Mouse (Mus musculus): ENCODE results near the gene Slc6a15.

Slc6a15 gene

GRCm38 (mm10) chr10:103367371-103368295 is at the start of gene Slc6a15:
Gene Slc6a15, plus strand, starts transcription at chr10:103367783.
- DNase-seq (ENCODE audit: low read depth, low spot score), result no peak

DNA sequence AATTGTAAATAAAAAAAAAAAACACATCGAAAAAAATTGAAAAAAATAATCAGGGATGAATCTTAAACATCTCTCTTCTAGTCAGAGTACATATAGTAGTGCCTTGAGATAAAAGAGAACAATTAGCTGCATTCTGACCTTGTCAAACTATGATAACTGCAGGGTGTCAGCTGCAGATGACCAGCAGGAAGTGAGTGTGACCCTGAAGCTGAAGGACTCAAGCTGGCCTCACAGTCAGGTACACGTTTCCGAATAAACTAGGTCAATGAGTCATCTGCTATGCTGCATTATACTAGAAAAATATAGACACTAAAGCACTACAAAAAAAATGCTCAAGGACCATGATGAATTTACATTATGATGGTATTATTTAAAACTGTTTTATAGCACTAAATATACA is 45.6 kb upstream of the Slc6a15 start:
- DNase-seq (ENCODE audit: low read depth, low spot score), result no peak

DNA sequence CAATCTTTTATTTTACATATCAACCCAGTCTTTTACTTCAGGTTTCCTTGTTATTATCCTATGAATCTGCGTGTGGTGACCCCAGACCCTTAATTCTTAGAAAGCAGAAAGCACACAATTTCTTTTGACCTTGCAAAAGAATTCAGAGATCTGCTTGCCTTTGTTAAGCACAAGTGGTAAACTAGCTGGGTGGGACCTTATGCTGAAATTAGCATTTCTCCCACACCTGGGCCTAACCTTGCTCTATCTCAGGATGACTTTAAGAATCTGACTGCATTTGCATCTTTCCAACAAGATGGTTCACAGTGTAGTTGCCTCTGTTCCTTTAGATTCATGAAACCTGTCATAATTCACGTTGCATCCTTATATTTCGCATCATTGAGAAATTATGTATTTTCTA is 44.2 kb upstream of the Slc6a15 start:
- DNase-seq (ENCODE audit: low read depth, low spot score), result no peak

GRCm38 (mm10) chr10:103334306-103334705 is 33.3 kb upstream of the Slc6a15 start:
- DNase-seq (ENCODE audit: low read depth, low spot score), result no peak

DNA sequence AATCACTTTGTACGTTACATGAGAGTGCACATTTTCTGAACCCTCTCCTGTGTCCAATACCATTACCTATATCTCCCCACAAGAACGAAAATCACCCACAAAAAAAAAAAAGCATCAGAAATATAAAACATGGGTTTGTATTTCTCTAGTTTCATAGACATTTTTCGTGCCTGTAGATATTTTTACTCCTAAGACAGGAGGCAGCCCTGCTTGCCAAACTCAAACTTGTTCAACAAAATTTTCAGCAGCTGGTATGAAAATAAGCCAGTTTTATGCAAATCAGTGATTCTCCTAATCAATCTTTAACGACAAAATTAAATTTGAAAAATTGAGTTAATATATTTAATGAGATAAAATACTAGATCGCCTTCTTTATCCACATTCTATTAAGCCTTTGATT is 27.7 kb upstream of the Slc6a15 start:
- no peak for DNase-seq (ENCODE audit: low read depth, low spot score)

DNA sequence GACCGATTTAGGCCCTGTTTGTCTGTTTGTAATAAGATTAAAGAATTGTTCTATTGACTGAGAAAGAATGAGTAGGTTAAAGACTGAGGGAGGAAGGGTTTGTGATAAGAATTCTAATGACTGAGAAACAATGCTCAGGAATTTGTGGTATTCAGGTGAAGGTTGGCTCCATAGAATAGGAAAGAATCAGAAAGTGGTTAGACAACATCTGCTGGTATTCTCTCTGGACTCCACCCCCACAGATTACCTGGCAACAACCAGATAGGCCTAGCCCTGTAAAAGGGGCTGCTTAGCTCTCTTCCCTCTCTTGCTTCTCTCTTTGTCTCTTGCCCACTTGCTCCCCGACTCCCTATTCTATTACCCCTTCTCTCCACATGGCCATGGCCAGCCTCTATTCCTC is 20.8 kb upstream of the Slc6a15 start:
- DNase-seq (ENCODE audit: low read depth, low spot score), result no peak

DNA sequence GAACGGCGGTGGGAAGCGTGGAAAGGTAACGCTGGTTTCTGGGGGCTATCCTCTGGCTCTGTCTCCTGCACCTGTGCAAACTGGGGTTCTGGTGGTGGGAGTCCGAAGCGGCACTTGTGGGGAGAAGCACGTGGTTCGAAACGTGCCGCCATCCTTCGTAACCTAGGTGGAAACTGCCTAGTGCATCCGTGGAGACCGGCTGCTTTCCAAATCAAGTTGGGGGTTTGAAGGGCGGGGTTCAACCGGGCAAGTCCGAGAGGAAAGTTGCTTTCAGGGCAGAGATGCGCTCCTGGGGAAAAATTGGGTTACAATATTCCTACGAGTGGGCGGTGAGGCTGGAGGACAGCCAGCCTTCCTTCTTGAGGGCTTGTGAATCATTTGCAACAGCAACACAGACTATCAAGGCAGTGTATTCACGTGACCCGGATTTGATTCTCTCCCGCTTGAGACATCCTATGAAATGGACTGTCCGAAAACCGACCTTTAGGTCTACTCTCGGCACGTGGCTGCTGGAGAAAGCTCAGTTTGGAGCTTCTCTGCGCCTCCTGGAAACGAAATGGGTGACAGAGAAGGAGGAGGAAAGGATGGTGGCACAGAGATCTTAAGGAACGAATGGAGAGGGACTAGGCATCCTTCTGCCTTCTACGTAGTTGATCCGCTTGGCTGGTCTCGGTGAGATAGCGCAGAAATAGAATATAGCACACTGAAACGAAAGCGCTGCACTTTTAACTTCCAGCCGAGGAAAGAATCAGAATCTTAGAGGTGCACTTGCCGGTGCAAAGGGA is 905 bp downstream of the Slc6a15 start:
- DNase-seq (ENCODE audit: low read depth, low spot score), result no peak

DNA sequence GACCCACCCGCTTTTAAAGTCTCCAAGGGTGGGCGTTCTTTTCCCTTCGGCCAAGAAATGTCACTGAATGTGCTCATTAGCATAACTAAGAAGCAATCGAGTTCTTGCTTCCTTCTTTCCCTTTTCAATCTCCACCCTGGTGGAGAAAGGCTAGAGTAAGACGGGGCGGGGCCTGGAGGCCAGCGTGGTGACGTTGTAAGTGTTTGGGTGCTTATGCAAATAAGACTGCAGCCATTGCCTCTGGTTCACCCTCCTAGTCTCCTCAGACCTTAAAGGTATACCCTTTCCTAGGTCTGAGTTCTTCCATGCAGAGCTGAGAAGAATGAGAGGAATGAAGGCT is 1.5 kb downstream of the Slc6a15 start:
- no peak for DNase-seq (ENCODE audit: low read depth, low spot score)

- DNase-seq (ENCODE audit: low read depth, low spot score), result no peak
Measured at GRCm38 (mm10) chr10:103402171-103402570, 34.6 kb downstream of the Slc6a15 start.

DNA sequence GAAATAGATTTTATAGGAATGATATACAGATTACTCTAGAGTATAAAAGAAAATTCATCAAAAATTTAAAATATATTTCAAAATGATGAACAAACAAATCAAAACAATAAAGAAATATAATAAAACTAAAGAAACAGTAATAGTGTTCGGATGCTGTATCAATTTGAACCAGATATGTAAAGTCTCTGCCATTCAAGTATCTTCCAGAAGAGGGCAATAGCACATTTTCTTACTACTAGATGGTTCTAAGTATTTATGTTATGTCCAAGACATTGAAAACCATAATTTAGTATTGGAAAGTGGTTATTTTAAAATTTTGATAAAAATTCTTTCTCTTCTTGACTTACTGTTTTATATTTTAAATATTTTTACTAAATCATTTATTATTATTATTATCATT is 60.1 kb downstream of the Slc6a15 start:
- no peak for DNase-seq (ENCODE audit: low read depth, low spot score)

- DNase-seq (ENCODE audit: low read depth, low spot score), result no peak
Measured at GRCm38 (mm10) chr10:103442588-103442987, 75.0 kb downstream of the Slc6a15 start.

DNA sequence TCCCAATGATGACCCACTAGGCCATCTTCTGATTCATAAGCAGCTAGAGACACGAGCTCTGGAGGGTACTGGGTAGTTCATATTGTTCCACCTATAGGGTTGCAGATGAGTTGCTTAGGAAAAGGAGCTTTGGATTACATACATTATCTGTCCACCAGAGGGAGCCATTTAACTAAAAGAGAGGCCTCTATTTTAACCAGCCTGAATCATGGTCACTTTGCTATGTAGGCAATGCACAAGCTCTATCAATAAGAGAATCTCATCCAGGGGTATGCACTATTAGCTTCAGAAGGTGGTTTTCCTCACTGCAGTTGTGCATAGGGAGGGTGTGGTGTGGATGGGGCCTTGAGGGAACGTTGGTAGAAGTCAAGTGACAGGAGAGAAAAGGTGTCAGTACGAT is 75.5 kb downstream of the Slc6a15 start:
- peak; percentile 4 for DNase-seq (ENCODE audit: low read depth, low spot score)

DNA sequence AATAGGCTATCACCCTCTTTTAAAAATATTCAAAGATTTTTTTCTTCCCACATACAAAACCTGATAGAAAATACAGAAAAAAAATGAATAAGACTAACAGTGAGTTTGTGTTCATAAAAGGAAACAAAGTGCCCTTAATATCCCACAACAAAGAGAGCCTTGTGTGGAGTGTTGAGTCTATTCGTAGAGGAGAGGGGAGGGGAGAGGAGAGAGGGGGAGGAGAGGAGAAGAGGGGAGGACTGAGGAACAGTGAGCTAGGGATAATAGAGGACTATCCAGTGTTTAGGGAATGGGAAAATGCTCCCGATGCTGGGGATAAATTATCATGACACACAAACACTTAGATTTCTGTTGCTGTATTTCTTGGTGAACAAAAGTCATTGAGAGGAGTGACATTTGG is 80.8 kb downstream of the Slc6a15 start:
- no peak for DNase-seq (ENCODE audit: low read depth, low spot score)

DNA sequence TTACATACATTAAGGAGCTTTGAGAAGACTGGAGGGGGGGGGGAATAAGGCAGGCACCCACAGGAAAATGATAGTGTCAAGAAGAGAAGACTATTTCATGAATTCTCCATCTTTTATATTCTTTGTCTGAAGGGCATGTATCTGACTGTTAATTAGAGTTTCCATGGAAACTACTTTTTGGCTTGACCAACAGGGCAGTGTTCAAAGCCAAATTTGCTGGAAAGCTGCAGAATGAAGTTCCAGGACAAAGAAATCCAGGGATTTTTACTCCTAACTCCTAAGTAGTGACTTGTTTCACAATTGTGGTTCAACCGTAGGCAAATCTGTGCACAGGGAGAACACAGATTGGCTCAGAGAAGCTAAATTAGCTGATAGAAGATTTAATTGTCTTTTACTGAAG is 90.3 kb downstream of the Slc6a15 start:
- DNase-seq (ENCODE audit: low read depth, low spot score), result no peak
